Mouse (Mus musculus) C2C12 (cell line): ENCODE measurements around the gene Eva1a.

Experiments
- CTCF ChIP-seq: IDR thresholded peaks from one replicate; pipeline ENCODE4 v1.5.1; 2011; ENCODE audit not compliant: control insufficient read depth, insufficient read depth, insufficient read length
- MAX ChIP-seq: IDR thresholded peaks from one replicate; pipeline ENCODE4 v1.6.1; 2011; ENCODE audit warnings: mild to moderate bottlenecking, control low read depth
- MYOD1 ChIP-seq: IDR thresholded peaks from one replicate; pipeline ENCODE4 v1.6.1; 2011; ENCODE audit warnings: low read depth; ENCODE audit not compliant: control insufficient read depth, insufficient read length

- TF ChIP-seq CTCF (no peak), MAX (no peak), MYOD1 (peak; percentile 5)
Measured at GRCm38 (mm10) chr6:82127827-82128226, 87.0 kb downstream of the Eva1a start.
